Mouse (Mus musculus): ENCODE measurements at regions not wholly inside any gene's neighbourhood (a gene's known extent, or its start where the extent isn't known, plus 50 kb on each side); places are given as distances from the start of the nearest gene placed in this dataset.

GRCm38 (mm10) chr13:107539867-107540266, 504.4 kb upstream of the Smim15 start:
- DNase-seq: no peak

- no peak for DNase-seq
Measured at GRCm38 (mm10) chr13:107539326-107539725, 504.9 kb upstream of the Smim15 start.

GRCm38 (mm10) chr13:107535213-107535612, 509.0 kb upstream of the Smim15 start:
- DNase-seq: no peak

- DNase-seq: no peak
Measured at GRCm38 (mm10) chr13:107533323-107533722, 510.9 kb upstream of the Smim15 start.

- DNase-seq: no peak
Measured at GRCm38 (mm10) chr13:107531528-107531927, 509.6 kb upstream of the Kif2a start.

- DNase-seq: peak; percentile 19
Measured at GRCm38 (mm10) chr13:107531026-107531425, 509.1 kb upstream of the Kif2a start.

- DNase-seq: no peak
Measured at GRCm38 (mm10) chr13:107530392-107530791, 508.5 kb upstream of the Kif2a start.

GRCm38 (mm10) chr13:107528724-107529456, 507.0 kb upstream of the Kif2a start:
- no peak for DNase-seq

- DNase-seq: no peak
Measured at GRCm38 (mm10) chr13:107522942-107523341, 501.0 kb upstream of the Kif2a start.

GRCm38 (mm10) chr13:107514236-107514635, 492.3 kb upstream of the Kif2a start:
- DNase-seq: no peak

GRCm38 (mm10) chr13:107513274-107514146, 491.6 kb upstream of the Kif2a start:
- no peak for DNase-seq

GRCm38 (mm10) chr13:107507336-107507735, 485.4 kb upstream of the Kif2a start:
- no peak for DNase-seq

GRCm38 (mm10) chr13:107506832-107507231, 484.9 kb upstream of the Kif2a start:
- no peak for DNase-seq

- no peak for DNase-seq
Measured at GRCm38 (mm10) chr13:107505318-107505717, 483.4 kb upstream of the Kif2a start.

GRCm38 (mm10) chr13:107502261-107502660, 480.3 kb upstream of the Kif2a start:
- no peak for DNase-seq

- no peak for DNase-seq
Measured at GRCm38 (mm10) chr13:107500776-107501489, 479.0 kb upstream of the Kif2a start.

GRCm38 (mm10) chr13:107499296-107499695, 477.4 kb upstream of the Kif2a start:
- DNase-seq: no peak

GRCm38 (mm10) chr13:107495161-107495732, 473.3 kb upstream of the Kif2a start:
- no peak for DNase-seq

- peak; percentile 32 for DNase-seq
Measured at GRCm38 (mm10) chr13:107493765-107494164, 471.8 kb upstream of the Kif2a start.

- DNase-seq: no peak
Measured at GRCm38 (mm10) chr13:107492448-107492847, 470.5 kb upstream of the Kif2a start.

GRCm38 (mm10) chr13:107491423-107491822, 469.5 kb upstream of the Kif2a start:
- DNase-seq: no peak

- DNase-seq: peak; percentile 82
Measured at GRCm38 (mm10) chr13:107485400-107486017, 463.6 kb upstream of the Kif2a start.
